Mouse (Mus musculus): ENCODE results near the gene Gm37240. TPM values are rescaled to one million over a fixed set of nuclear protein-coding genes. Genes with fewer than 3 reads are reported as not detected.

Gene Gm37240
- polyA plus RNA-seq, 1 experiment from 2014 or later, result not detected

- H3K4me2 ChIP-seq, result no peak overlapping the region
- H3K9ac ChIP-seq, result no peak overlapping the region
- no peaks in the 10 kb centered on the region for H3K9me3 ChIP-seq
- no peak overlapping the region for H3K27ac ChIP-seq (replicated peaks)
- no peak overlapping the region for H3K4me3 ChIP-seq
- H3K36me3 ChIP-seq, result no peaks in the 10 kb centered on the region
- 89% methylated on average over 3 of the region's 3 CpGs for WGBS
- no peaks in the 10 kb centered on the region for H3K4me1 ChIP-seq (replicated peaks)
- H3K27me3 ChIP-seq, result no peaks in the 10 kb centered on the region
- no peak for ATAC-seq (ENCODE audit: low read depth)
These were observed 1049.3 kb downstream of the Gm37240 start for GRCm38 (mm10) chr3:84837984-84838383.

DNA sequence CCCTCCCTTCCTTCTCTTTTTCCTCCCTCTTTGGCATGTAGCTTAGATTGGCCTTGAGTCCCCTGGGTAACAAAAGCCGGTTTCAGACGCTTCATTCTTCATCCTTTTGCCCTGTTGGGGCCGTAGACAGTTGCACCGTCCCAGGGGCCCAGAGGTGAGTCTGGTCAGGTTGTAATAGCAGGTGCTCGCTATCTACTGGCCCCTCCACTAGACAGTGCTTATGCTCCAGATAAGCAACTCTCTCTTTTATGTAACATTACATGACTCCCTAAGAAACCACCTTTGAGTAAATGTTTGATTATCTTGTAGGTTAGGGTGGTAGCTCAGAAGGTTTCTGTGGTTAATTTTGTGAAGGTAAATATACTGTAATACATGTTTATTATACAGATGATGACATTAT, 1051.3 kb downstream of the Gm37240 start:
- no peak overlapping the region for H3K4me3 ChIP-seq
- ATAC-seq (ENCODE audit: low read depth), result no peak
- 74% methylated on average over 5 of the region's 5 CpGs for WGBS
- H3K9ac ChIP-seq, result no peak overlapping the region
- no peak overlapping the region for H3K27ac ChIP-seq (replicated peaks)
- H3K4me2 ChIP-seq, result no peak overlapping the region
- no peaks in the 10 kb centered on the region for H3K4me1 ChIP-seq (replicated peaks)
- no peaks in the 10 kb centered on the region for H3K36me3 ChIP-seq
- no peaks in the 10 kb centered on the region for H3K9me3 ChIP-seq
- H3K27me3 ChIP-seq, result no peaks in the 10 kb centered on the region

- H3K9me3 ChIP-seq, result no peaks in the 10 kb centered on the region
- WGBS, result 83% methylated on average over 1 of the region's 1 CpGs
- no peaks in the 10 kb centered on the region for H3K27me3 ChIP-seq
- H3K4me2 ChIP-seq, result no peak overlapping the region
- no peak overlapping the region for H3K9ac ChIP-seq
- no peak for ATAC-seq (ENCODE audit: low read depth)
- no peak overlapping the region for H3K4me3 ChIP-seq
- H3K4me1 ChIP-seq (replicated peaks), result peaks cover 3% of the 10 kb centered on the region; the same call in 1 of the 2 replicates
- no peaks in the 10 kb centered on the region for H3K36me3 ChIP-seq
- no peak overlapping the region for H3K27ac ChIP-seq (replicated peaks)
These were observed 1058.0 kb downstream of the Gm37240 start for GRCm38 (mm10) chr3:84829366-84829765.

DNA sequence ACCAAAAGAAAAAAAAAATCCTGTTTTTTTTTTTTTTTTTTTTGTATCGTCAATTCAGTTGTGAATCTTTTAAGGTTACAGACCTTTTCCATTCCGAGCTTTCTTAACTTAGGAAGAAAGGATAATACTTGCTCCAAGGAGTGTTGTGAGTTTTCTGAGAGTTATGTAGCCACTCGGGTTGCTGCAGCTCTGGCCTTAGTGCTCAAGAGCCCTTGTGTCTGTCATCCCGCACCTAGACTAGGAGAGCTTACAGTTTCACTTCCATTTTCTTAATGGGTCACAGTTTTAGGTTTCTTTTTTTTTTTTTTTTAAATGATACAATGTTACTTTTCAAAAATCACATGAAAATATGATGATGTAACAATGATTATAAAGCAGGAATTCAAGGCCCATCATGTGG, 1059.7 kb downstream of the Gm37240 start:
- Histone ChIP-seq H3K4me3 (no peak overlapping the region), H3K4me2 (no peak overlapping the region), H3K27me3 (no peaks in the 10 kb centered on the region), H3K9ac (no peak overlapping the region), H3K36me3 (no peaks in the 10 kb centered on the region), H3K9me3 (no peaks in the 10 kb centered on the region), H3K4me1 (replicated peaks) (peaks cover 3% of the 10 kb centered on the region; the same call in 1 of the 2 replicates), H3K27ac (replicated peaks) (no peak overlapping the region)
- no peak for ATAC-seq (ENCODE audit: low read depth)
- WGBS, result 87% methylated on average over 4 of the region's 4 CpGs

DNA sequence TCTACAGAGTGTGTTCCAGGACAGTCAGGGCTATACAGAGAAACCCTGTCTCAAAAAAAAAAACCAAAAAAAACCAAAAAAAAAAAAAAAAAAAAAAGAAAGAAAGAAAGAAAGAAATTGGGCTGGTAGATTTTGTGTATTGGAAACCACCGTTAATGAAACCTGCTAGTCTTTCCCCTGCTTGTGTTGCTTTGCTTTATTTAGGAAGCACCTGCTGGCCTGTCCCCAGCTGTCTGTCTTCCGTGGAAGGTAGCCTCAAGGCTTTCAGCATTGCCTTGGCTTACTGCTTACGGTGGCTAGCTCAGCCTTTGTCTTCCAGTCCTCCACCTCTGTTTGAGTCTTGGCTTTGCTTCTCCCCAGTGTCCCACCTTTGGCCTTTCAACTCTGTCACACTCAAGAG, 1060.4 kb downstream of the Gm37240 start:
- H3K27me3 ChIP-seq, result no peaks in the 10 kb centered on the region
- no peak overlapping the region for H3K9ac ChIP-seq
- WGBS, result 47% methylated on average over 3 of the region's 3 CpGs
- no peak overlapping the region for H3K4me3 ChIP-seq
- ATAC-seq (ENCODE audit: low read depth), result no peak
- H3K4me2 ChIP-seq, result no peak overlapping the region
- H3K9me3 ChIP-seq, result no peaks in the 10 kb centered on the region
- no peak overlapping the region for H3K27ac ChIP-seq (replicated peaks)
- no peaks in the 10 kb centered on the region for H3K36me3 ChIP-seq
- peaks cover 3% of the 10 kb centered on the region; the same call in 1 of the 2 replicates for H3K4me1 ChIP-seq (replicated peaks)

- 76% methylated on average over 3 of the region's 3 CpGs for WGBS
- H3K4me1 ChIP-seq (replicated peaks), result peaks cover 3% of the 10 kb centered on the region; the same call in 1 of the 2 replicates
- H3K4me3 ChIP-seq, result no peak overlapping the region
- H3K9me3 ChIP-seq, result no peaks in the 10 kb centered on the region
- H3K4me2 ChIP-seq, result no peak overlapping the region
- no peaks in the 10 kb centered on the region for H3K36me3 ChIP-seq
- no peak overlapping the region for H3K9ac ChIP-seq
- no peak overlapping the region for H3K27ac ChIP-seq (replicated peaks)
- no peaks in the 10 kb centered on the region for H3K27me3 ChIP-seq
- ATAC-seq (ENCODE audit: low read depth), result no peak
These were observed 1060.9 kb downstream of the Gm37240 start for GRCm38 (mm10) chr3:84826405-84826804.

DNA sequence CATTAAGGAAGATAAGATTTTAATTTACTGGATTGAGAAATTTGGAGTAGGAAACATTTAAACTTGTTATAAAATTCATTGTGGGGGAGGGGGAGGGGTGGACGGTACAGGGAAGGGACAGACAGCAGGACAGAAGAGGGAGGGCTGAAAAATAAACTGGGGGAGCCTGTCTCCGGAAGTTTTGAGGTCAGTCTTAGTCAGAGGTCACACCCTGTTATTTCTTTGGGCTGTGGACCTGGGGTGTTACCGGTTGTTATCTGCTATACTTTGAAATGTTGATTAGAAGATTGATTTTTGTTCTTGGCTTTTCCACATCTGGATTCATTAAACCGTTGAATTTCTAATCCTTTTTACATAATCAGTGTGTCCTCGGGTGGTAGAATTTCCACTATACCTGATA, 1061.3 kb downstream of the Gm37240 start:
- ATAC-seq (ENCODE audit: low read depth), result no peak
- WGBS, result 79% methylated on average over 5 of the region's 5 CpGs
- Histone ChIP-seq H3K9ac (no peak overlapping the region), H3K4me3 (no peak overlapping the region), H3K36me3 (no peaks in the 10 kb centered on the region), H3K4me2 (no peak overlapping the region), H3K9me3 (no peaks in the 10 kb centered on the region), H3K4me1 (replicated peaks) (peaks cover 3% of the 10 kb centered on the region; the same call in 1 of the 2 replicates), H3K27me3 (no peaks in the 10 kb centered on the region), H3K27ac (replicated peaks) (no peak overlapping the region)

- Histone ChIP-seq H3K36me3 (no peaks in the 10 kb centered on the region), H3K9me3 (no peaks in the 10 kb centered on the region), H3K27ac (replicated peaks) (no peak overlapping the region), H3K9ac (no peak overlapping the region), H3K4me3 (no peak overlapping the region), H3K4me2 (no peak overlapping the region), H3K4me1 (replicated peaks) (peaks cover 13% of the 10 kb centered on the region), H3K27me3 (no peaks in the 10 kb centered on the region)
- no peak for ATAC-seq (ENCODE audit: low read depth)
- 65% methylated on average over 2 of the region's 2 CpGs for WGBS
These were observed 1066.6 kb downstream of the Gm37240 start for GRCm38 (mm10) chr3:84820654-84821201.

- Histone ChIP-seq H3K27me3 (no peaks in the 10 kb centered on the region), H3K36me3 (no peaks in the 10 kb centered on the region), H3K4me2 (0 out of 2 replicates have a peak overlapping the region, but pooled peaks have one; percentile 9), H3K9me3 (no peaks in the 10 kb centered on the region), H3K4me1 (replicated peaks) (peaks cover 32% of the 10 kb centered on the region), H3K27ac (replicated peaks) (no peak overlapping the region), H3K9ac (no peak overlapping the region), H3K4me3 (no peak overlapping the region)
- WGBS, result 80% methylated on average over 1 of the region's 1 CpGs
- ATAC-seq (ENCODE audit: low read depth), result no peak
These were observed 1070.4 kb downstream of the Gm37240 start for GRCm38 (mm10) chr3:84816951-84817350.

- H3K9ac ChIP-seq, result peak overlapping the region; percentile 93
- H3K9me3 ChIP-seq, result no peaks in the 10 kb centered on the region
- peak; percentile 5; the same call in 1 of the 2 replicates for ATAC-seq (ENCODE audit: low read depth)
- H3K4me3 ChIP-seq, result peak overlapping the region; percentile 78
- WGBS, result under 1% methylated on average over 29 of the region's 29 CpGs
- H3K27me3 ChIP-seq, result no peaks in the 10 kb centered on the region
- peak overlapping the region; percentile 95 for H3K27ac ChIP-seq (replicated peaks)
- H3K36me3 ChIP-seq, result no peaks in the 10 kb centered on the region
- peak overlapping the region; percentile 99 for H3K4me2 ChIP-seq
- peaks cover 36% of the 10 kb centered on the region for H3K4me1 ChIP-seq (replicated peaks)
These were observed 1071.9 kb downstream of the Gm37240 start for GRCm38 (mm10) chr3:84815461-84815860.

- H3K4me1 ChIP-seq (replicated peaks), result peaks cover 36% of the 10 kb centered on the region
- peak within 1 kb of the TSS; percentile 95 for H3K27ac ChIP-seq (replicated peaks)
- under 1% methylated on average over 37 of the region's 76 CpGs for WGBS
- H3K27me3 ChIP-seq, result no peaks in the 10 kb centered on the region
- no peaks in the 10 kb centered on the region for H3K36me3 ChIP-seq
- no peaks in the 10 kb centered on the region for H3K9me3 ChIP-seq
- H3K4me2 ChIP-seq, result peak within 1 kb of the TSS; percentile 99
- H3K9ac ChIP-seq, result peak within 1 kb of the TSS; percentile 93
- H3K4me3 ChIP-seq, result peak within 1 kb of the TSS; percentile 78
- peak; percentile 64 for ATAC-seq (ENCODE audit: low read depth)
These were observed 1072.4 kb downstream of the Gm37240 start, which contains the start of gene Fbxw7 for GRCm38 (mm10) chr3:84814762-84815381. Gene Fbxw7, plus strand, starts transcription at chr3:84815268.

GRCm38 (mm10) chr3:84814157-84814761, 1073.1 kb downstream of the Gm37240 start:
- under 1% methylated on average over 55 of the region's 60 CpGs for WGBS

More at GRCm38 (mm10) chr3:84814157-84814761, 1073.1 kb downstream of the Gm37240 start:
- no peaks in the 10 kb centered on the region for H3K36me3 ChIP-seq
- peaks cover 36% of the 10 kb centered on the region for H3K4me1 ChIP-seq (replicated peaks)
- ATAC-seq (ENCODE audit: low read depth), result peak; percentile 99
- H3K27me3 ChIP-seq, result no peaks in the 10 kb centered on the region
- no peaks in the 10 kb centered on the region for H3K9me3 ChIP-seq
- H3K4me2 ChIP-seq, result peak overlapping the region; percentile 99
- peak overlapping the region; percentile 95 for H3K27ac ChIP-seq (replicated peaks)
- H3K4me3 ChIP-seq, result peak overlapping the region; percentile 78
- peak overlapping the region; percentile 93 for H3K9ac ChIP-seq

Data from neural tube, embryonic 13.5 days (tissue).